Mouse (Mus musculus) stomach, postnatal 0 days (tissue): ENCODE results near the gene Cd44. TPM values are rescaled to one million over a fixed set of nuclear protein-coding genes. Genes with fewer than 3 reads are reported as not detected.

Experiments used
- ATAC-seq: fragments of 200-750 bp; cut with Nextera tagmentation; 2 replicates; pipeline ENCODE4 v1.8.0; 2017; ENCODE audit not compliant: low FRiP score, low TSS enrichment
- DNase-seq: peaks from one replicate; pipeline ENCODE4 v3.0.0-alpha.2; 2016; ENCODE audit warnings: low spot score
- H3K27ac ChIP-seq: fragments of 300-500 bp; sonication (generic); replicated peaks from 2 replicates; pipeline ENCODE4 v1.5.1; 2014; ENCODE audit warnings: mild to moderate bottlenecking, control low read depth
- H3K27me3 ChIP-seq: fragments of 300-500 bp; sonication (generic); 2 replicates; pipeline ENCODE4 v1.6.1; 2014; ENCODE audit warnings: low read length; ENCODE audit not compliant: control insufficient read depth, insufficient read depth
- H3K36me3 ChIP-seq: fragments of 300-500 bp; sonication (generic); 2 replicates; pipeline ENCODE4 v1.6.1; 2014; ENCODE audit warnings: low read length, mixed read lengths; ENCODE audit not compliant: control insufficient read depth, insufficient read depth
- H3K4me1 ChIP-seq: fragments of 300-500 bp; sonication (generic); replicated peaks from 2 replicates; pipeline ENCODE4 v1.6.1; 2014; ENCODE audit warnings: antibody characterized with exemption; ENCODE audit not compliant: control insufficient read depth, insufficient read depth
- H3K4me2 ChIP-seq: fragments of 300-500 bp; sonication (generic); replicated peaks from 2 replicates; pipeline ENCODE4 v1.6.1; 2014; ENCODE audit warnings: low read depth, mild to moderate bottlenecking, control low read depth, moderate library complexity
- H3K4me3 ChIP-seq: fragments of 300-500 bp; sonication (generic); 2 replicates; pipeline ENCODE4 v1.5.1; 2014; ENCODE audit warnings: low read depth, low read length, control low read depth
- H3K9ac ChIP-seq: fragments of 300-500 bp; sonication (generic); 2 replicates; pipeline ENCODE4 v1.6.1; 2014; ENCODE audit warnings: mild to moderate bottlenecking, low read length, control low read depth, mixed read lengths
- H3K9me3 ChIP-seq: fragments of 300-500 bp; sonication (generic); 2 replicates; pipeline ENCODE4 v1.6.1; 2016; ENCODE audit warnings: low read length; ENCODE audit not compliant: control insufficient read depth
- CTCF ChIP-seq: IDR thresholded peaks from 2 replicates; pipeline ENCODE4 v1.5.1; 2016; ENCODE audit warnings: antibody characterized with exemption, low read depth, mild to moderate bottlenecking, moderate library complexity
- EP300 ChIP-seq: optimal IDR thresholded peaks from 2 replicates; pipeline ENCODE3; 2016; ENCODE audit warnings: antibody characterized with exemption
- WGBS: fragments of 180-500 bp; shearing (Covaris S2); extraction: QIAGEN DNeasy Blood & Tissue Kit; methylation state at CpG from one replicate; pipeline ENCODE4 v1.1.7; 2014; 5-methylcytosine and 5-hydroxymethylcytosine counted together
- polyA plus RNA-seq: library from polyadenylated mRNA; unstranded; fragments of >200 nt; fragmentation: Nextera tagmentation; extraction: Ambion mirVana; gene quantifications from 2 replicates; pipeline ENCODE4 v1.2.1, GENCODE M21; 2015

Gene Cd44
- polyA plus RNA-seq, 1 experiment from 2014 or later = 27.5 TPM

GRCm38 (mm10) chr2:102798149-102798548 lies 103.3 kb downstream of the Cd44 start:
- H3K36me3 ChIP-seq = no peaks in the 10 kb centered on the region
- H3K4me2 ChIP-seq = no peak overlapping the region
- H3K9me3 ChIP-seq = no peaks in the 10 kb centered on the region
- no peak overlapping the region for H3K4me3 ChIP-seq
- TF ChIP-seq EP300 = no peak
- no peak for TF ChIP-seq CTCF
- ATAC-seq (no peak), DNase-seq (no peak)
- WGBS = 61% methylated on average over 2 of the region's 2 CpGs
- no peaks in the 10 kb centered on the region for H3K4me1 ChIP-seq
- no peak overlapping the region for H3K9ac ChIP-seq
- H3K27me3 ChIP-seq = no peaks in the 10 kb centered on the region
- H3K27ac ChIP-seq = no peak overlapping the region

GRCm38 (mm10) chr2:102795034-102795433 lies 106.4 kb downstream of the Cd44 start:
- WGBS = 86% methylated on average over 3 of the region's 3 CpGs
- TF ChIP-seq EP300 = no peak
- no peak for TF ChIP-seq CTCF
- no peak for DNase-seq

GRCm38 (mm10) chr2:102792804-102793203 lies 108.7 kb downstream of the Cd44 start:
- Histone ChIP-seq H3K4me1 (no peaks in the 10 kb centered on the region), H3K4me2 (no peak overlapping the region), H3K27me3 (no peaks in the 10 kb centered on the region), H3K4me3 (no peak overlapping the region), H3K9ac (no peak overlapping the region), H3K9me3 (no peaks in the 10 kb centered on the region), H3K36me3 (no peaks in the 10 kb centered on the region), H3K27ac (no peak overlapping the region)
- no peak for ATAC-seq
- DNase-seq = no peak
- WGBS = 90% methylated on average over 6 of the region's 6 CpGs
- TF ChIP-seq EP300 = no peak
- TF ChIP-seq CTCF = no peak

More at GRCm38 (mm10) chr2:102795034-102795433, 106.4 kb downstream of the Cd44 start:
- no peak overlapping the region for H3K9ac ChIP-seq
- H3K4me3 ChIP-seq = no peak overlapping the region
- no peak for ATAC-seq
- H3K4me2 ChIP-seq = no peak overlapping the region
- no peaks in the 10 kb centered on the region for H3K36me3 ChIP-seq
- no peaks in the 10 kb centered on the region for H3K9me3 ChIP-seq
- no peaks in the 10 kb centered on the region for H3K4me1 ChIP-seq
- no peak overlapping the region for H3K27ac ChIP-seq
- no peaks in the 10 kb centered on the region for H3K27me3 ChIP-seq

GRCm38 (mm10) chr2:102791641-102792040 lies 109.8 kb downstream of the Cd44 start:
- H3K36me3 ChIP-seq = no peaks in the 10 kb centered on the region
- no peak overlapping the region for H3K9ac ChIP-seq
- 65% methylated on average over 2 of the region's 2 CpGs for WGBS
- H3K4me1 ChIP-seq = no peaks in the 10 kb centered on the region
- no peak overlapping the region for H3K27ac ChIP-seq
- no peaks in the 10 kb centered on the region for H3K9me3 ChIP-seq
- no peaks in the 10 kb centered on the region for H3K27me3 ChIP-seq
- DNase-seq (no peak), ATAC-seq (no peak)
- no peak overlapping the region for H3K4me3 ChIP-seq
- no peak for TF ChIP-seq EP300
- H3K4me2 ChIP-seq = no peak overlapping the region

- Histone ChIP-seq H3K36me3 (no peaks in the 10 kb centered on the region), H3K27ac (no peak overlapping the region), H3K27me3 (no peaks in the 10 kb centered on the region), H3K4me1 (no peaks in the 10 kb centered on the region), H3K4me3 (no peak overlapping the region), H3K9ac (no peak overlapping the region), H3K4me2 (no peak overlapping the region), H3K9me3 (no peaks in the 10 kb centered on the region)
- DNase-seq = no peak
- TF ChIP-seq EP300 = no peak
- no peak for TF ChIP-seq CTCF
- no peak for ATAC-seq
- WGBS = 52% methylated on average over 4 of the region's 4 CpGs
These were observed 115.8 kb downstream of the Cd44 start for GRCm38 (mm10) chr2:102785696-102786095.

GRCm38 (mm10) chr2:102782751-102783150 lies 118.7 kb downstream of the Cd44 start:
- Histone ChIP-seq H3K36me3 (no peaks in the 10 kb centered on the region), H3K9ac (no peak overlapping the region), H3K27me3 (no peaks in the 10 kb centered on the region), H3K27ac (no peak overlapping the region), H3K4me3 (no peak overlapping the region), H3K4me2 (no peak overlapping the region), H3K9me3 (no peaks in the 10 kb centered on the region), H3K4me1 (no peaks in the 10 kb centered on the region)
- TF ChIP-seq EP300 (no peak), CTCF (no peak)
- ATAC-seq (no peak), DNase-seq (no peak)
- 65% methylated on average over 7 of the region's 7 CpGs for WGBS

- 76% methylated on average over 3 of the region's 3 CpGs for WGBS
- no peak overlapping the region for H3K4me2 ChIP-seq
- no peak overlapping the region for H3K9ac ChIP-seq
- H3K4me1 ChIP-seq = no peaks in the 10 kb centered on the region
- no peaks in the 10 kb centered on the region for H3K9me3 ChIP-seq
- H3K36me3 ChIP-seq = no peaks in the 10 kb centered on the region
- H3K27me3 ChIP-seq = no peaks in the 10 kb centered on the region
- DNase-seq (no peak), ATAC-seq (no peak)
- H3K27ac ChIP-seq = no peak overlapping the region
- H3K4me3 ChIP-seq = no peak overlapping the region
- TF ChIP-seq CTCF = no peak
These were observed 123.3 kb downstream of the Cd44 start for GRCm38 (mm10) chr2:102778208-102778607.
